Mouse (Mus musculus): ENCODE measurements at regions not wholly inside any gene's neighbourhood (a gene's known extent, or its start where the extent isn't known, plus 50 kb on each side); places are given as distances from the start of the nearest gene placed in this dataset.

GRCm38 (mm10) chr9:43419993-43420715 lies 109.5 kb downstream of the Trim29 start:
- TF ChIP-seq CTCF (conservative IDR thresholded peaks at IDR 0.05; ENCODE audit: low read length) (no peak), NANOG (IDR thresholded peaks at IDR 0.05; ENCODE audit: borderline replicate concordance, low read length) (no peak)
